In the genomic region with DNA sequence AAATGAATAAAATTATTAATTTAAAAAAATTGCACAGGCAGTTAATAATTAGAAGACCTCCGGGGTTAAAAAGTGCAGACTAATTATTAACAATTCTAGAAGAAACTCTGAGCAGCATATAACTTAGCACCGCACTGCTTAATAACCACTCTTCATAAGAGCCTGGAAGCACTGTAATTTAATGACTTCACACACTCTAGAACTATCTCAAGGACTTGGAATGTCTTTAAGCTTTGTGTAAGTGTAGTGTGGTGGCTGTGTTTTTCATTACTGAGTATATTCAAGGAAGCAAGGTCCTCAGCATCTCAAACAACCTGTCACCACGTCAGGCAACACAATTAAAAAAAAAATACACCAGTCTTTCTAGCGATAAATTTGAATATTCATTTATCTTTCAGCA, we compare ENCODE assay signal across 19 mouse cellular contexts. TPM values are rescaled to one million over a fixed set of nuclear protein-coding genes. Genes with fewer than 3 reads are reported as not detected.
DNase-seq lines count a peak whose midpoint lies in the region; ATAC-seq and TF ChIP-seq lines count a peak whose summit lies in the region.
"Had no signal": no experiment of that assay in that cellular context is flagged by ENCODE, and none has a peak within 500 bp of the region (broad histone marks: within the 10 kb centered on the region; RNA-seq: fewer than 3 reads in every experiment).

No protein-coding gene starts in this region.

- ATAC-seq in lung, postnatal 0 days: peak; percentile 91
- ATAC-seq: activated CD4-positive, CD25-positive, alpha-beta regulatory T cell, adult 4 months; CD4-positive, CD25-positive, alpha-beta regulatory T cell, adult 4 months; Patski had no signal

- H3K4me1 ChIP-seq in kidney, adult 2 months (ENCODE audit: control insufficient read depth, insufficient read depth, low read length): no peaks in the 10 kb centered on the region; the same call in 1 of the 2 replicates
- no peaks in the 10 kb centered on the region for H3K4me1 ChIP-seq in lung, postnatal 0 days (ENCODE audit: insufficient read depth, low read depth, low read length)

- H3K36me3 ChIP-seq in kidney, adult 2 months (ENCODE audit: control insufficient read depth, insufficient read depth, low read length): no peaks in the 10 kb centered on the region
- H3K36me3 ChIP-seq in lung, postnatal 0 days (ENCODE audit: insufficient read depth, low read length): peaks cover 13% of the 10 kb centered on the region; the same call in 1 of the 2 replicates

- peak; percentile 14 for DNase-seq in kidney, adult 2 months
- no peak for DNase-seq in kidney, adult 8-10 months
- DNase-seq in lung, postnatal 0 days (ENCODE audit: low spot score): peak; percentile 76
- no peak for DNase-seq in lung, postnatal 10 days
- DNase-seq: adrenal gland, adult 2 months; adrenal gland, adult 8-10 months; adrenal gland, postnatal 10 days; adrenal gland, postnatal 14 days; adrenal gland, postnatal 25 days; adrenal gland, postnatal 36 days; B cell, adult 2 months; cerebellum, adult 11 months; cerebellum, adult 11-12 months; cerebellum, adult 18-20 months had no signal

- TF ChIP-seq EP300 in lung, postnatal 0 days (IDR thresholded peaks at IDR 0.05): peak; percentile 67

- no peak for TF ChIP-seq POLR2A in kidney, adult 2 months (IDR thresholded peaks at IDR 0.05; ENCODE audit: low read depth, low read length)

- H3K27ac ChIP-seq in kidney, adult 2 months (ENCODE audit: insufficient read depth, low read depth, low read length): no peak overlapping the region
- H3K27ac ChIP-seq in lung, postnatal 0 days (ENCODE audit: low read length): no peak overlapping the region

- H3K9ac ChIP-seq in lung, postnatal 0 days (replicated peaks; ENCODE audit: low read depth): no peak overlapping the region

- H3K4me2 ChIP-seq in lung, postnatal 0 days (replicated peaks; ENCODE audit: low read depth, low read length): no peak overlapping the region

- no peak for TF ChIP-seq CTCF in kidney, adult 2 months (conservative IDR thresholded peaks at IDR 0.05; ENCODE audit: insufficient read depth, insufficient read length, low read depth, low read length)
- TF ChIP-seq CTCF in lung, postnatal 0 days (IDR thresholded peaks at IDR 0.05): no peak

- no peaks in the 10 kb centered on the region for H3K9me3 ChIP-seq in lung, postnatal 0 days (ENCODE audit: low read length)
- H3K9me3 ChIP-seq: G1E had no signal

- H3K4me3 ChIP-seq in kidney, adult 2 months (ENCODE audit: insufficient read depth, low read depth, low read length): no peak overlapping the region
- H3K4me3 ChIP-seq in lung, postnatal 0 days (ENCODE audit: low read depth, low read length): no peak overlapping the region

- no peaks in the 10 kb centered on the region for H3K27me3 ChIP-seq in kidney, adult 2 months (replicated peaks; ENCODE audit: control insufficient read depth, insufficient read depth, low read length)
- H3K27me3 ChIP-seq in lung, postnatal 0 days (replicated peaks; ENCODE audit: insufficient read depth, low read length): no peaks in the 10 kb centered on the region
- H3K27me3 ChIP-seq: CH12.LX, Patski had no signal

- WGBS in kidney, adult 2 months: 47% methylated on average over 4 of the region's 4 CpGs
- 56% methylated on average over 4 of the region's 4 CpGs for WGBS in lung, postnatal 0 days

RNA-seq across cellular contexts. Expression of a gene that starts 26.0 kb away (rescaled TPM):
- polyA plus RNA-seq in kidney, adult 2 months (2012; rRNA removed): 60.3 and 65.0 TPM in 2 replicates
- polyA plus RNA-seq in lung, postnatal 0 days (2015; fragmentation: Nextera tagmentation; extraction: Ambion mirVana): 66.7 and 69.2 TPM in 2 replicates
- polyA plus RNA-seq: G1E had no signal

RNA-seq across cellular contexts. Expression of a gene that starts 34.3 kb away (rescaled TPM):
- 5.2 and 5.6 TPM in 2 replicates for polyA plus RNA-seq in kidney, adult 2 months (2012; rRNA removed)
- polyA plus RNA-seq in lung, postnatal 0 days (2015; fragmentation: Nextera tagmentation; extraction: Ambion mirVana): 14.9 and 15.0 TPM in 2 replicates

RNA-seq across cellular contexts. Expression of a gene that starts 34.4 kb away (rescaled TPM):
- polyA plus RNA-seq in kidney, adult 2 months (2012; rRNA removed): 38.5 and 41.9 TPM in 2 replicates
- polyA plus RNA-seq in lung, postnatal 0 days (2015; fragmentation: Nextera tagmentation; extraction: Ambion mirVana): 6.5 and 7.9 TPM in 2 replicates

Comparison
In these comparisons a context has a peak if more than half of its experiments do, and no peak if none do; other contexts are left out.
1. DNase-seq: peak in kidney, adult 2 months (single experiment) and lung, postnatal 0 days (single experiment); none in kidney, adult 8-10 months (0 of 2) and lung, postnatal 10 days (single experiment).